Mouse (Mus musculus) megakaryocyte, adult 5-6 weeks (primary cell): ENCODE measurements around the gene Gna11. TPM values are rescaled to one million over a fixed set of nuclear protein-coding genes. Genes with fewer than 3 reads are reported as not detected.
A peak's percentile ranks its signal among the peaks of the same experiment; 100 is the strongest.

Experiments used
- ATAC-seq: 2 replicates; pipeline ENCODE4 v1.8.0; 2016; ENCODE audit warnings: mild to moderate bottlenecking, inconsistent platforms; ENCODE audit not compliant: poor library complexity, severe bottlenecking
- total RNA-seq, 2 experiments: library from RNA; stranded (forward) in 1 of 2; stranded (reverse) in 1 of 2; fragments of 153-499, 151-499 nt in 1 of 2; fragments of 221-1000, 200-1000 nt in 1 of 2; gene quantifications; 2 replicates each; pipeline versions ENCODE4 v1.2.3 to v1.2.4; 2015 to 2017

Gene Gna11
- total RNA-seq, 2 experiments from 2014 or later: 7.1 to 7.8 TPM

GRCm38 (mm10) chr10:81492606-81493240, 52.3 kb downstream of the Gna11 start:
- no peak for ATAC-seq

GRCm38 (mm10) chr10:81491018-81491417, 54.0 kb downstream of the Gna11 start:
- ATAC-seq: no peak

GRCm38 (mm10) chr10:81489941-81490340, 55.0 kb downstream of the Gna11 start:
- no peak for ATAC-seq

GRCm38 (mm10) chr10:81488081-81488480, 56.9 kb downstream of the Gna11 start:
- no peak for ATAC-seq

GRCm38 (mm10) chr10:81486496-81486895, 58.5 kb downstream of the Gna11 start:
- ATAC-seq: no peak

GRCm38 (mm10) chr10:81485479-81486018, 59.4 kb downstream of the Gna11 start:
- ATAC-seq: no peak

- 0 out of 2 replicates have a peak, but pooled peaks have one; percentile 28 for ATAC-seq
Measured at GRCm38 (mm10) chr10:81485060-81485449, 59.9 kb downstream of the Gna11 start.

- no peak for ATAC-seq
Measured at GRCm38 (mm10) chr10:81484441-81485059, 60.4 kb downstream of the Gna11 start.

- ATAC-seq: peak; percentile 65
Measured at GRCm38 (mm10) chr10:81483983-81484382, 61.0 kb downstream of the Gna11 start.

GRCm38 (mm10) chr10:81482533-81482889, 62.5 kb downstream of the Gna11 start, which contains the start of gene Celf5:
TSS of gene Celf5 (minus strand) at chr10:81482709.
- peak; percentile 81 for ATAC-seq

GRCm38 (mm10) chr10:81481605-81482532, 63.1 kb downstream of the Gna11 start:
- 0 out of 2 replicates have a peak, but pooled peaks have one; percentile 3 for ATAC-seq

Other genes with a start within 250 kb of the Gna11 start
- 4.5 and 7.4 TPM in 2 replicates for gene Cactin, start 224.1 kb downstream of the Gna11 start, total RNA-seq (2015)
- 16.2 and 20.6 TPM in 2 replicates for gene Cactin, start 224.1 kb downstream of the Gna11 start, total RNA-seq (2017)
- 0.34 and 0.85 TPM in 2 replicates for gene Tbxa2r, start 216.5 kb downstream of the Gna11 start, total RNA-seq (2015)
- 0.07 and 0.28 TPM in 2 replicates for gene Tbxa2r, start 216.5 kb downstream of the Gna11 start, total RNA-seq (2017)
- not detected in 2 replicates for gene Gipc3, start 201.9 kb downstream of the Gna11 start, total RNA-seq (2015)
- gene Gipc3, start 201.9 kb downstream of the Gna11 start, total RNA-seq (2017): not detected in 2 replicates
- 27.4 and 33.0 TPM in 2 replicates for gene Hmg20b, start 194.7 kb downstream of the Gna11 start, total RNA-seq (2015)
- gene Hmg20b, start 194.7 kb downstream of the Gna11 start, total RNA-seq (2017): 18.1 and 24.5 TPM in 2 replicates
- gene Mfsd12, start 187.7 kb downstream of the Gna11 start, total RNA-seq (2015): 4.1 and 4.6 TPM in 2 replicates
- 7.4 TPM in 2 replicates for gene Mfsd12, start 187.7 kb downstream of the Gna11 start, total RNA-seq (2017)
- 0.49 and 1.3 TPM in 2 replicates for gene 4930404N11Rik, start 179.4 kb downstream of the Gna11 start, total RNA-seq (2015)
- 0.37 and 0.49 TPM in 2 replicates for gene 4930404N11Rik, start 179.4 kb downstream of the Gna11 start, total RNA-seq (2017)
- 22.7 and 23.8 TPM in 2 replicates for gene Fzr1, start 166.7 kb downstream of the Gna11 start, total RNA-seq (2015)
- 20.9 and 24.0 TPM in 2 replicates for gene Fzr1, start 166.7 kb downstream of the Gna11 start, total RNA-seq (2017)
- gene Dohh, start 160.8 kb downstream of the Gna11 start, total RNA-seq (2015): 5.4 and 5.7 TPM in 2 replicates
- gene Dohh, start 160.8 kb downstream of the Gna11 start, total RNA-seq (2017): 21.9 and 42.4 TPM in 2 replicates
- gene Gm48551, start 160.7 kb downstream of the Gna11 start, total RNA-seq (2015): 0.83 and 2.9 TPM in 2 replicates
- gene Gm48551, start 160.7 kb downstream of the Gna11 start, total RNA-seq (2017): 0.33 TPM in 1 of 2 replicates, not detected in the other
- not detected in 2 replicates for gene Gm48552, start 156.2 kb downstream of the Gna11 start, total RNA-seq (2015)
- 0.26 and 1.4 TPM in 2 replicates for gene Gm48552, start 156.2 kb downstream of the Gna11 start, total RNA-seq (2017)
- gene Smim24, start 152.1 kb downstream of the Gna11 start, total RNA-seq (2015): 30.6 and 34.0 TPM in 2 replicates
- gene Smim24, start 152.1 kb downstream of the Gna11 start, total RNA-seq (2017): 6.5 and 11.5 TPM in 2 replicates
- 51.4 and 54.5 TPM in 2 replicates for gene Nfic, start 89.6 kb downstream of the Gna11 start, total RNA-seq (2015)
- 6.2 and 8.6 TPM in 2 replicates for gene Nfic, start 89.6 kb downstream of the Gna11 start, total RNA-seq (2017)
- not detected in 2 replicates for gene Celf5, start 62.5 kb downstream of the Gna11 start, total RNA-seq (2015)
- 0.24 TPM in 1 of 2 replicates, not detected in the other for gene Celf5, start 62.5 kb downstream of the Gna11 start, total RNA-seq (2017)
- 55.8 and 62.8 TPM in 2 replicates for gene Ncln, start 48.8 kb downstream of the Gna11 start, total RNA-seq (2015)
- 72.4 and 76.3 TPM in 2 replicates for gene Ncln, start 48.8 kb downstream of the Gna11 start, total RNA-seq (2017)
- gene S1pr4, start 45.1 kb downstream of the Gna11 start, total RNA-seq (2015): 22.8 and 23.9 TPM in 2 replicates
- gene S1pr4, start 45.1 kb downstream of the Gna11 start, total RNA-seq (2017): 28.1 and 29.3 TPM in 2 replicates
- 34.3 and 35.9 TPM in 2 replicates for gene Gna15, start 21.0 kb downstream of the Gna11 start, total RNA-seq (2015)
- 31.5 and 42.4 TPM in 2 replicates for gene Gna15, start 21.0 kb downstream of the Gna11 start, total RNA-seq (2017)
- 345 and 384 TPM in 2 replicates for gene Aes, start 14.3 kb upstream of the Gna11 start, total RNA-seq (2015)
- gene Aes, start 14.3 kb upstream of the Gna11 start, total RNA-seq (2017): 238 and 282 TPM in 2 replicates
- gene Tle2, start 29.4 kb upstream of the Gna11 start, total RNA-seq (2015): 1.1 and 3.3 TPM in 2 replicates
- gene Tle2, start 29.4 kb upstream of the Gna11 start, total RNA-seq (2017): 0.51 and 1.8 TPM in 2 replicates
- gene Tle6, start 55.9 kb upstream of the Gna11 start, total RNA-seq (2015): 1.9 and 8.9 TPM in 2 replicates
- gene Tle6, start 55.9 kb upstream of the Gna11 start, total RNA-seq (2017): 6.5 and 11.4 TPM in 2 replicates
- 1.7 and 2.0 TPM in 2 replicates for gene BC025920, start 61.1 kb upstream of the Gna11 start, total RNA-seq (2015)
- 2.3 and 2.4 TPM in 2 replicates for gene BC025920, start 61.1 kb upstream of the Gna11 start, total RNA-seq (2017)
- 6.3 and 8.0 TPM in 2 replicates for gene Sirt6, start 82.6 kb upstream of the Gna11 start, total RNA-seq (2015)
- gene Sirt6, start 82.6 kb upstream of the Gna11 start, total RNA-seq (2017): 2.5 and 6.4 TPM in 2 replicates
- gene Ankrd24, start 83.3 kb upstream of the Gna11 start, total RNA-seq (2015): 1.0 and 1.1 TPM in 2 replicates
- gene Ankrd24, start 83.3 kb upstream of the Gna11 start, total RNA-seq (2017): 1.7 and 1.8 TPM in 2 replicates
- gene Gm10778, start 103.9 kb upstream of the Gna11 start, total RNA-seq (2015): 3.0 and 5.4 TPM in 2 replicates
- 3.4 and 4.9 TPM in 2 replicates for gene Gm10778, start 103.9 kb upstream of the Gna11 start, total RNA-seq (2017)
- 16.6 and 23.7 TPM in 2 replicates for gene Zfp433, start 159.6 kb upstream of the Gna11 start, total RNA-seq (2015)
- gene Zfp433, start 159.6 kb upstream of the Gna11 start, total RNA-seq (2017): 7.9 and 13.9 TPM in 2 replicates
- 1.3 and 4.1 TPM in 2 replicates for gene Gm3055, start 226.0 kb upstream of the Gna11 start, total RNA-seq (2015)
- 0.89 and 2.3 TPM in 2 replicates for gene Gm3055, start 226.0 kb upstream of the Gna11 start, total RNA-seq (2017)